Mouse (Mus musculus): Measurements from ENCODE around the gene Grxcr1. TPM values are rescaled to one million over a fixed set of nuclear protein-coding genes. Genes with fewer than 3 reads are reported as not detected.
A peak's percentile ranks its signal among the peaks of the same experiment; 100 is the strongest.

Gene Grxcr1
- polyA plus RNA-seq, 1 experiment from 2014 or later = not detected

- Histone ChIP-seq H3K4me1 (ENCODE audit: control insufficient read depth, insufficient read depth, low read length) (no peaks in the 10 kb centered on the region), H3K36me3 (replicated peaks; ENCODE audit: control insufficient read depth, insufficient read depth, low read depth, low read length) (no peaks in the 10 kb centered on the region), H3K9ac (replicated peaks; ENCODE audit: low read length) (no peak overlapping the region), H3K9me3 (replicated peaks; ENCODE audit: control insufficient read depth, low read length) (no peaks in the 10 kb centered on the region), H3K4me2 (ENCODE audit: low read depth, low read length) (no peak overlapping the region), H3K27ac (replicated peaks; ENCODE audit: low read depth, low read length) (no peak overlapping the region), H3K4me3 (ENCODE audit: low read depth, low read length) (no peak overlapping the region), H3K27me3 (ENCODE audit: control insufficient read depth, insufficient read depth, low read length) (no peaks in the 10 kb centered on the region)
- DNase-seq (ENCODE audit: low spot score) = peak; percentile 85
- ATAC-seq (replicated peaks; ENCODE audit: insufficient number of reproducible peaks, low FRiP score, low TSS enrichment, low read depth) = peak; percentile 39; the same call in 1 of the 2 replicates
- WGBS = 20% methylated on average over 4 of the region's 4 CpGs
Observed at GRCm38 (mm10) chr5:68012618-68013017, 19.0 kb upstream of the Grxcr1 start.

GRCm38 (mm10) chr5:68020870-68021269 is 10.8 kb upstream of the Grxcr1 start:
- WGBS = 77% methylated on average over 2 of the region's 2 CpGs
- DNase-seq (ENCODE audit: low spot score) = no peak
- Histone ChIP-seq H3K36me3 (replicated peaks; ENCODE audit: control insufficient read depth, insufficient read depth, low read depth, low read length) (no peaks in the 10 kb centered on the region), H3K9me3 (replicated peaks; ENCODE audit: control insufficient read depth, low read length) (no peaks in the 10 kb centered on the region), H3K4me2 (ENCODE audit: low read depth, low read length) (no peak overlapping the region), H3K27me3 (ENCODE audit: control insufficient read depth, insufficient read depth, low read length) (no peaks in the 10 kb centered on the region), H3K4me3 (ENCODE audit: low read depth, low read length) (no peak overlapping the region), H3K9ac (replicated peaks; ENCODE audit: low read length) (no peak overlapping the region), H3K4me1 (ENCODE audit: control insufficient read depth, insufficient read depth, low read length) (no peaks in the 10 kb centered on the region), H3K27ac (replicated peaks; ENCODE audit: low read depth, low read length) (no peak overlapping the region)
- ATAC-seq (replicated peaks; ENCODE audit: insufficient number of reproducible peaks, low FRiP score, low TSS enrichment, low read depth) = no peak

- no peaks in the 10 kb centered on the region for H3K4me1 ChIP-seq (ENCODE audit: control insufficient read depth, insufficient read depth, low read length)
- WGBS = 61% methylated on average over 2 of the region's 2 CpGs
- no peak overlapping the region for H3K27ac ChIP-seq (replicated peaks; ENCODE audit: low read depth, low read length)
- H3K4me2 ChIP-seq (ENCODE audit: low read depth, low read length) = no peak overlapping the region
- DNase-seq (ENCODE audit: low spot score) (peak; percentile 43), ATAC-seq (replicated peaks; ENCODE audit: insufficient number of reproducible peaks, low FRiP score, low TSS enrichment, low read depth) (no peak)
- no peak overlapping the region for H3K9ac ChIP-seq (replicated peaks; ENCODE audit: low read length)
- no peaks in the 10 kb centered on the region for H3K9me3 ChIP-seq (replicated peaks; ENCODE audit: control insufficient read depth, low read length)
- H3K36me3 ChIP-seq (replicated peaks; ENCODE audit: control insufficient read depth, insufficient read depth, low read depth, low read length) = no peaks in the 10 kb centered on the region
- no peak overlapping the region for H3K4me3 ChIP-seq (ENCODE audit: low read depth, low read length)
- no peaks in the 10 kb centered on the region for H3K27me3 ChIP-seq (ENCODE audit: control insufficient read depth, insufficient read depth, low read length)
Observed at GRCm38 (mm10) chr5:68026658-68027422, 4.8 kb upstream of the Grxcr1 start.

- no peaks in the 10 kb centered on the region for H3K4me1 ChIP-seq (ENCODE audit: control insufficient read depth, insufficient read depth, low read length)
- no peak overlapping the region for H3K27ac ChIP-seq (replicated peaks; ENCODE audit: low read depth, low read length)
- no peaks in the 10 kb centered on the region for H3K9me3 ChIP-seq (replicated peaks; ENCODE audit: control insufficient read depth, low read length)
- H3K4me3 ChIP-seq (ENCODE audit: low read depth, low read length) = no peak overlapping the region
- DNase-seq (ENCODE audit: low spot score) (no peak), ATAC-seq (replicated peaks; ENCODE audit: insufficient number of reproducible peaks, low FRiP score, low TSS enrichment, low read depth) (no peak)
- no peaks in the 10 kb centered on the region for H3K36me3 ChIP-seq (replicated peaks; ENCODE audit: control insufficient read depth, insufficient read depth, low read depth, low read length)
- no peak overlapping the region for H3K9ac ChIP-seq (replicated peaks; ENCODE audit: low read length)
- no peaks in the 10 kb centered on the region for H3K27me3 ChIP-seq (ENCODE audit: control insufficient read depth, insufficient read depth, low read length)
- no peak overlapping the region for H3K4me2 ChIP-seq (ENCODE audit: low read depth, low read length)
- WGBS = 80% methylated on average over 4 of the region's 4 CpGs
Observed at GRCm38 (mm10) chr5:68027474-68027873, 4.2 kb upstream of the Grxcr1 start.

- H3K4me3 ChIP-seq (ENCODE audit: low read depth, low read length) = no peak overlapping the region
- WGBS = 93% methylated on average over 2 of the region's 2 CpGs
- DNase-seq (ENCODE audit: low spot score) (no peak), ATAC-seq (replicated peaks; ENCODE audit: insufficient number of reproducible peaks, low FRiP score, low TSS enrichment, low read depth) (no peak)
- no peaks in the 10 kb centered on the region for H3K27me3 ChIP-seq (ENCODE audit: control insufficient read depth, insufficient read depth, low read length)
- no peaks in the 10 kb centered on the region for H3K36me3 ChIP-seq (replicated peaks; ENCODE audit: control insufficient read depth, insufficient read depth, low read depth, low read length)
- no peaks in the 10 kb centered on the region for H3K4me1 ChIP-seq (ENCODE audit: control insufficient read depth, insufficient read depth, low read length)
- H3K9me3 ChIP-seq (replicated peaks; ENCODE audit: control insufficient read depth, low read length) = no peaks in the 10 kb centered on the region
- H3K9ac ChIP-seq (replicated peaks; ENCODE audit: low read length) = no peak overlapping the region
- H3K4me2 ChIP-seq (ENCODE audit: low read depth, low read length) = no peak overlapping the region
- no peak overlapping the region for H3K27ac ChIP-seq (replicated peaks; ENCODE audit: low read depth, low read length)
Observed at GRCm38 (mm10) chr5:68033345-68033744, 1.7 kb downstream of the Grxcr1 start.

- no peak for ATAC-seq (replicated peaks; ENCODE audit: insufficient number of reproducible peaks, low FRiP score, low TSS enrichment, low read depth)
- Histone ChIP-seq H3K27ac (replicated peaks; ENCODE audit: low read depth, low read length) (no peak overlapping the region), H3K4me1 (ENCODE audit: control insufficient read depth, insufficient read depth, low read length) (no peaks in the 10 kb centered on the region), H3K27me3 (ENCODE audit: control insufficient read depth, insufficient read depth, low read length) (no peaks in the 10 kb centered on the region), H3K4me3 (ENCODE audit: low read depth, low read length) (no peak overlapping the region), H3K9ac (replicated peaks; ENCODE audit: low read length) (no peak overlapping the region), H3K4me2 (ENCODE audit: low read depth, low read length) (no peak overlapping the region), H3K9me3 (replicated peaks; ENCODE audit: control insufficient read depth, low read length) (no peaks in the 10 kb centered on the region), H3K36me3 (replicated peaks; ENCODE audit: control insufficient read depth, insufficient read depth, low read depth, low read length) (no peaks in the 10 kb centered on the region)
- no peak for DNase-seq (ENCODE audit: low spot score)
- 89% methylated on average over 2 of the region's 2 CpGs for WGBS
Observed at GRCm38 (mm10) chr5:68039077-68039476, 7.4 kb downstream of the Grxcr1 start.

GRCm38 (mm10) chr5:68043339-68043738 is 11.7 kb downstream of the Grxcr1 start:
- Histone ChIP-seq H3K4me3 (ENCODE audit: low read depth, low read length) (no peak overlapping the region), H3K4me2 (ENCODE audit: low read depth, low read length) (no peak overlapping the region), H3K4me1 (ENCODE audit: control insufficient read depth, insufficient read depth, low read length) (no peaks in the 10 kb centered on the region), H3K36me3 (replicated peaks; ENCODE audit: control insufficient read depth, insufficient read depth, low read depth, low read length) (no peaks in the 10 kb centered on the region), H3K9me3 (replicated peaks; ENCODE audit: control insufficient read depth, low read length) (no peaks in the 10 kb centered on the region), H3K9ac (replicated peaks; ENCODE audit: low read length) (no peak overlapping the region), H3K27me3 (ENCODE audit: control insufficient read depth, insufficient read depth, low read length) (no peaks in the 10 kb centered on the region), H3K27ac (replicated peaks; ENCODE audit: low read depth, low read length) (no peak overlapping the region)
- DNase-seq (ENCODE audit: low spot score) = no peak
- 90% methylated on average over 5 of the region's 5 CpGs for WGBS
- no peak for ATAC-seq (replicated peaks; ENCODE audit: insufficient number of reproducible peaks, low FRiP score, low TSS enrichment, low read depth)

GRCm38 (mm10) chr5:68048783-68049182 is 17.1 kb downstream of the Grxcr1 start:
- no peak overlapping the region for H3K4me3 ChIP-seq (ENCODE audit: low read depth, low read length)
- no peak overlapping the region for H3K9ac ChIP-seq (replicated peaks; ENCODE audit: low read length)
- no peak for ATAC-seq (replicated peaks; ENCODE audit: insufficient number of reproducible peaks, low FRiP score, low TSS enrichment, low read depth)
- no peak for DNase-seq (ENCODE audit: low spot score)
- H3K27me3 ChIP-seq (ENCODE audit: control insufficient read depth, insufficient read depth, low read length) = no peaks in the 10 kb centered on the region
- 39% methylated on average over 4 of the region's 4 CpGs for WGBS
- no peaks in the 10 kb centered on the region for H3K4me1 ChIP-seq (ENCODE audit: control insufficient read depth, insufficient read depth, low read length)
- H3K4me2 ChIP-seq (ENCODE audit: low read depth, low read length) = no peak overlapping the region
- H3K27ac ChIP-seq (replicated peaks; ENCODE audit: low read depth, low read length) = no peak overlapping the region
- H3K36me3 ChIP-seq (replicated peaks; ENCODE audit: control insufficient read depth, insufficient read depth, low read depth, low read length) = no peaks in the 10 kb centered on the region
- no peaks in the 10 kb centered on the region for H3K9me3 ChIP-seq (replicated peaks; ENCODE audit: control insufficient read depth, low read length)
